Mouse (Mus musculus) skeletal muscle tissue, adult 2 months (tissue): Measurements from ENCODE around the gene Cst10.

Experiments used
- DNase-seq: peaks from one replicate; pipeline ENCODE4 v3.0.0-alpha.2; 2012; ENCODE audit warnings: low read depth, low spot score

Gene Cst10

DNA sequence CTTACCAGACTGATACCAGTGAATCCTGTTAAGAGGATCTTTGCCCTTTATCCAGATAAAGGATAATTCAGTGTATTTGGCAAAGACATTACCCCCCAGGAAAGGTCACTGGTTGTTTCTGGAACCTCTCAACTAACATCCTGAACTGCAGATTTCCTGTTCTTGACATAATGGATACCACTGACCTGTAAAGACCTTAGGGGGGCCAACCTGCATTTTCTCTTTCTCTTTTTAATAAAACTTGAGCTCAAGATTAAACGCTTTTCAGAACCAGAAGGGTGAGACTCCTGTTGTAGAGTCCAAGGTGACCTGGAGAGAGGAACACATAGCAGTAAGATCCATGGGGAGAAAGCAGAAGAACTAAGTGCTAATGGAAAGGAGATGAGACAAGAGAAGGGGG, at the start of gene Cst10:
Gene Cst10 (plus strand): TSS at position 301 of the 400 bp plus-strand sequence.
- DNase-seq = no peak

DNA sequence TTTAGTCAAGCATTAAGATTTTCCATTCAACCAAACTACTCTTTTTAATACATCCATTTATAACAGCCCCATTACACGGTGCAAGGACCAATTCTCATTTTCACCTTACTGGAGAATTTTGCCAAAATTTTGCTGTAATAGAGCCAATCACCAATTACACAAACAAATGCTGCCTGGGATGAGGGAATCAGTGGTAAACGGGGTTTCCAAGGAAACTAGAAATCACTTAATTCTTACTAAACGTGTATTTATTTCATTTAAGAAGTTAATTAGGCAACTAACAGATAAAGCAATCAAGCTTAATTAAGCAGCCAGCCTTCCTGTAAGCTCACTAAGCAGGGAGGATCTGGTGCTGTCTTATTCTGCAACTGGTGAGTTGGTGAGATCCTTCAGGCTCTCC, 11.9 kb upstream of the Cst10 start:
- no peak for DNase-seq

DNA sequence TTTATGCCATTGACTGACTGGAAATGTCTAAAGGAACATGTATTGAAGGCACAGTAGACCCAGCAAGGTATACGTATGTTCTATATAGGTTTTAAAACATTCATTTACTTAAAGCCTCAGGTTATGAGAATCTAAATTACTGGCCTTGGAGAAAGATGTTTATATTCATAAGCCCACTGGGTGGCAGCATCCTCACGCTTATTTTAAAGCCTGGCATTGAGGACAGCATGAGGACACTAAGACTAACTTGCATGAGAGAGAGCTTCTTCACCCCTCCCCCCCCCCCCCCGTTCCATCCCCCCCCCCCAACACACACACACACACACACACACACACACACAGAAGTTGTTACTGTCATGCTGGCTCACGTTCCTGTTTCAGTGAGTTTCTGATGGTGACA, 17.7 kb downstream of the Cst10 start:
- DNase-seq = no peak
